In genomic region chr8:104688433-104688832, GRCm38 (mm10) we compare ENCODE assay signal across 23 mouse cellular contexts. TPM values are rescaled to one million over a fixed set of nuclear protein-coding genes. Genes with fewer than 3 reads are reported as not detected.
"Had no signal": no experiment of that assay in that cellular context is flagged by ENCODE, and none has a peak within 500 bp of the region (broad histone marks: within the 10 kb centered on the region; RNA-seq: fewer than 3 reads in every experiment).

No protein-coding gene starts in this region.

- DNase-seq: lung, adult 18-20 months; lung, embryonic 14.5 days; lung, postnatal 10 days; lung, postnatal 4 days; right cerebral cortex, postnatal 25 days; right cerebral cortex, postnatal 4 days; thymus, adult 2 months; thymus, postnatal 25 days; thymus, postnatal 4 days had no signal

- H3K27ac ChIP-seq: liver, embryonic 14.5 days; midbrain, embryonic 13.5 days; midbrain, embryonic 15.5 days; neural tube, embryonic 12.5 days; stomach, embryonic 15.5 days had no signal

- H3K36me3 ChIP-seq: midbrain, embryonic 13.5 days; midbrain, embryonic 15.5 days; neural tube, embryonic 12.5 days; stomach, embryonic 15.5 days had no signal

- H3K4me2 ChIP-seq: lung, embryonic 14.5 days; midbrain, embryonic 11.5 days; midbrain, embryonic 13.5 days; midbrain, embryonic 15.5 days; neural tube, embryonic 12.5 days; stomach, embryonic 15.5 days had no signal

- H3K27me3 ChIP-seq: midbrain, embryonic 13.5 days; midbrain, embryonic 15.5 days; neural tube, embryonic 12.5 days; stomach, embryonic 15.5 days had no signal

- H3K4me1 ChIP-seq: midbrain, embryonic 13.5 days; midbrain, embryonic 15.5 days; neural tube, embryonic 12.5 days; stomach, embryonic 15.5 days had no signal

- ATAC-seq: midbrain, embryonic 13.5 days; midbrain, embryonic 15.5 days had no signal

- H3K9ac ChIP-seq: liver, embryonic 14.5 days; lung, embryonic 14.5 days; midbrain, embryonic 13.5 days; midbrain, embryonic 15.5 days; neural tube, embryonic 12.5 days; stomach, embryonic 15.5 days had no signal

- H3K4me3 ChIP-seq: midbrain, embryonic 13.5 days; midbrain, embryonic 15.5 days; neural tube, embryonic 12.5 days; stomach, embryonic 15.5 days had no signal

- H3K9me3 ChIP-seq: midbrain, embryonic 13.5 days; midbrain, embryonic 15.5 days; neural tube, embryonic 12.5 days; stomach, embryonic 15.5 days had no signal

RNA-seq across cellular contexts. Expression of gene Ces2a, which starts 45.4 kb away (rescaled TPM):
- total RNA-seq: megakaryocyte, adult 5-6 weeks; midbrain, postnatal 0 days; monocyte, adult 5-6 weeks; neutrophil, adult 5-6 weeks had no signal
- polyA plus RNA-seq: lung, embryonic 14.5 days; lung, embryonic 16.5 days; midbrain, embryonic 11.5 days; midbrain, embryonic 13.5 days; midbrain, embryonic 15.5 days; midbrain, postnatal 0 days; neural tube, embryonic 12.5 days; neural tube, embryonic 14.5 days; spleen, adult 2 months; testis, adult 2 months had no signal
